Mouse (Mus musculus): ENCODE results near the gene Ccdc85a. TPM values are rescaled to one million over a fixed set of nuclear protein-coding genes. Genes with fewer than 3 reads are reported as not detected.

The Ccdc85a gene
- polyA plus RNA-seq, 1 experiment from 2014 or later = 1.7 TPM

- TF ChIP-seq CTCF (IDR thresholded peaks at IDR 0.05; ENCODE audit: low read depth) = no peak
- H3K36me3 ChIP-seq (ENCODE audit: insufficient read depth, low read length) = no peaks in the 10 kb centered on the region
- ATAC-seq (replicated peaks; ENCODE audit: low FRiP score, low read depth) = no peak
- no peak overlapping the region for H3K9ac ChIP-seq (ENCODE audit: low read depth, low read length)
- peaks cover 12% of the 10 kb centered on the region for H3K27me3 ChIP-seq (ENCODE audit: insufficient read depth, low read length)
- H3K4me1 ChIP-seq (replicated peaks; ENCODE audit: insufficient read depth, low read length) = no peaks in the 10 kb centered on the region; the same call in 1 of the 2 replicates
- peak; percentile 21 for DNase-seq (ENCODE audit: low spot score)
- H3K4me2 ChIP-seq (ENCODE audit: low read length) = 0 out of 2 replicates have a peak overlapping the region, but pooled peaks have one; percentile 5
- H3K27ac ChIP-seq = no peak overlapping the region
- no peaks in the 10 kb centered on the region for H3K9me3 ChIP-seq (replicated peaks; ENCODE audit: low read length)
- no peak overlapping the region for H3K4me3 ChIP-seq (replicated peaks; ENCODE audit: low read depth, low read length)
- WGBS = 27% methylated on average over 5 of the region's 5 CpGs
These were observed 1.9 kb downstream of the Ccdc85a start for GRCm38 (mm10) chr11:28582218-28582617.

GRCm38 (mm10) chr11:28572423-28572822, 11.7 kb downstream of the Ccdc85a start:
- H3K4me3 ChIP-seq (replicated peaks; ENCODE audit: low read depth, low read length) = no peak overlapping the region
- no peak overlapping the region for H3K27ac ChIP-seq
- H3K27me3 ChIP-seq (ENCODE audit: insufficient read depth, low read length) = no peaks in the 10 kb centered on the region
- H3K36me3 ChIP-seq (ENCODE audit: insufficient read depth, low read length) = no peaks in the 10 kb centered on the region
- no peak for TF ChIP-seq CTCF (IDR thresholded peaks at IDR 0.05; ENCODE audit: low read depth)
- H3K9me3 ChIP-seq (replicated peaks; ENCODE audit: low read length) = no peaks in the 10 kb centered on the region
- H3K9ac ChIP-seq (ENCODE audit: low read depth, low read length) = no peak overlapping the region
- no peak overlapping the region for H3K4me2 ChIP-seq (ENCODE audit: low read length)
- ATAC-seq (replicated peaks; ENCODE audit: low FRiP score, low read depth) (no peak), DNase-seq (ENCODE audit: low spot score) (no peak)
- WGBS = 66% methylated on average over 1 of the region's 1 CpGs
- no peaks in the 10 kb centered on the region for H3K4me1 ChIP-seq (replicated peaks; ENCODE audit: insufficient read depth, low read length)

GRCm38 (mm10) chr11:28556420-28556819, 27.7 kb downstream of the Ccdc85a start:
- no peak overlapping the region for H3K9ac ChIP-seq (ENCODE audit: low read depth, low read length)
- no peak overlapping the region for H3K4me3 ChIP-seq (replicated peaks; ENCODE audit: low read depth, low read length)
- H3K27ac ChIP-seq = no peak overlapping the region
- DNase-seq (ENCODE audit: low spot score) (no peak), ATAC-seq (replicated peaks; ENCODE audit: low FRiP score, low read depth) (no peak)
- TF ChIP-seq CTCF (IDR thresholded peaks at IDR 0.05; ENCODE audit: low read depth) = no peak
- no peaks in the 10 kb centered on the region for H3K27me3 ChIP-seq (ENCODE audit: insufficient read depth, low read length)
- H3K36me3 ChIP-seq (ENCODE audit: insufficient read depth, low read length) = no peaks in the 10 kb centered on the region
- H3K9me3 ChIP-seq (replicated peaks; ENCODE audit: low read length) = no peaks in the 10 kb centered on the region
- H3K4me2 ChIP-seq (ENCODE audit: low read length) = no peak overlapping the region
- H3K4me1 ChIP-seq (replicated peaks; ENCODE audit: insufficient read depth, low read length) = no peaks in the 10 kb centered on the region

GRCm38 (mm10) chr11:28543429-28543828, 40.7 kb downstream of the Ccdc85a start:
- H3K9me3 ChIP-seq (replicated peaks; ENCODE audit: low read length) = no peaks in the 10 kb centered on the region

GRCm38 (mm10) chr11:28541307-28541706, 42.8 kb downstream of the Ccdc85a start:
- no peak for TF ChIP-seq CTCF (IDR thresholded peaks at IDR 0.05; ENCODE audit: low read depth)
- H3K27me3 ChIP-seq (ENCODE audit: insufficient read depth, low read length) = no peaks in the 10 kb centered on the region
- no peaks in the 10 kb centered on the region for H3K9me3 ChIP-seq (replicated peaks; ENCODE audit: low read length)
- ATAC-seq (replicated peaks; ENCODE audit: low FRiP score, low read depth) = no peak
- H3K4me2 ChIP-seq (ENCODE audit: low read length) = no peak overlapping the region
- no peak overlapping the region for H3K9ac ChIP-seq (ENCODE audit: low read depth, low read length)
- no peaks in the 10 kb centered on the region for H3K36me3 ChIP-seq (ENCODE audit: insufficient read depth, low read length)
- no peaks in the 10 kb centered on the region for H3K4me1 ChIP-seq (replicated peaks; ENCODE audit: insufficient read depth, low read length)
- H3K4me3 ChIP-seq (replicated peaks; ENCODE audit: low read depth, low read length) = no peak overlapping the region
- no peak for DNase-seq (ENCODE audit: low spot score)
- no peak overlapping the region for H3K27ac ChIP-seq
- whole genome bisulfite sequencing = 90% methylated on average over 1 of the region's 1 CpGs

More at GRCm38 (mm10) chr11:28543429-28543828, 40.7 kb downstream of the Ccdc85a start:
- Histone ChIP-seq H3K4me1 (replicated peaks; ENCODE audit: insufficient read depth, low read length) (no peaks in the 10 kb centered on the region), H3K27ac (no peak overlapping the region), H3K4me3 (replicated peaks; ENCODE audit: low read depth, low read length) (no peak overlapping the region), H3K27me3 (ENCODE audit: insufficient read depth, low read length) (no peaks in the 10 kb centered on the region), H3K4me2 (ENCODE audit: low read length) (no peak overlapping the region), H3K36me3 (ENCODE audit: insufficient read depth, low read length) (no peaks in the 10 kb centered on the region), H3K9ac (ENCODE audit: low read depth, low read length) (no peak overlapping the region)
- no peak for TF ChIP-seq CTCF (IDR thresholded peaks at IDR 0.05; ENCODE audit: low read depth)
- DNase-seq (ENCODE audit: low spot score) = no peak
- ATAC-seq (replicated peaks; ENCODE audit: low FRiP score, low read depth) = no peak
- 94% methylated on average over 2 of the region's 2 CpGs for WGBS

GRCm38 (mm10) chr11:28533286-28533685, 50.8 kb downstream of the Ccdc85a start:
- Histone ChIP-seq H3K4me3 (replicated peaks; ENCODE audit: low read depth, low read length) (no peak overlapping the region), H3K27ac (no peak overlapping the region), H3K9me3 (replicated peaks; ENCODE audit: low read length) (peaks cover 3% of the 10 kb centered on the region; the same call in 1 of the 2 replicates), H3K4me2 (ENCODE audit: low read length) (no peak overlapping the region), H3K36me3 (ENCODE audit: insufficient read depth, low read length) (no peaks in the 10 kb centered on the region), H3K9ac (ENCODE audit: low read depth, low read length) (no peak overlapping the region), H3K4me1 (replicated peaks; ENCODE audit: insufficient read depth, low read length) (no peaks in the 10 kb centered on the region), H3K27me3 (ENCODE audit: insufficient read depth, low read length) (no peaks in the 10 kb centered on the region)
- no peak for DNase-seq (ENCODE audit: low spot score)
- no peak for TF ChIP-seq CTCF (IDR thresholded peaks at IDR 0.05; ENCODE audit: low read depth)
- whole genome bisulfite sequencing = 79% methylated on average over 2 of the region's 2 CpGs
- no peak for ATAC-seq (replicated peaks; ENCODE audit: low FRiP score, low read depth)

GRCm38 (mm10) chr11:28501190-28501589, 82.9 kb downstream of the Ccdc85a start:
- Histone ChIP-seq H3K4me2 (ENCODE audit: low read length) (no peak overlapping the region), H3K36me3 (ENCODE audit: insufficient read depth, low read length) (no peaks in the 10 kb centered on the region), H3K4me3 (replicated peaks; ENCODE audit: low read depth, low read length) (no peak overlapping the region), H3K27ac (no peak overlapping the region), H3K9ac (ENCODE audit: low read depth, low read length) (no peak overlapping the region), H3K4me1 (replicated peaks; ENCODE audit: insufficient read depth, low read length) (no peaks in the 10 kb centered on the region), H3K9me3 (replicated peaks; ENCODE audit: low read length) (no peaks in the 10 kb centered on the region), H3K27me3 (ENCODE audit: insufficient read depth, low read length) (no peaks in the 10 kb centered on the region)
- TF ChIP-seq CTCF (IDR thresholded peaks at IDR 0.05; ENCODE audit: low read depth) = no peak
- no peak for ATAC-seq (replicated peaks; ENCODE audit: low FRiP score, low read depth)
- DNase-seq (ENCODE audit: low spot score) = peak; percentile 26

Measured in kidney, postnatal 0 days (tissue).